Mouse (Mus musculus): ENCODE data around the gene Rasl12. TPM values are rescaled to one million over a fixed set of nuclear protein-coding genes. Genes with fewer than 3 reads are reported as not detected.

Gene Rasl12
- total and polyA plus RNA-seq, 3 experiments: 0.13 TPM; not detected in 2

DNA sequence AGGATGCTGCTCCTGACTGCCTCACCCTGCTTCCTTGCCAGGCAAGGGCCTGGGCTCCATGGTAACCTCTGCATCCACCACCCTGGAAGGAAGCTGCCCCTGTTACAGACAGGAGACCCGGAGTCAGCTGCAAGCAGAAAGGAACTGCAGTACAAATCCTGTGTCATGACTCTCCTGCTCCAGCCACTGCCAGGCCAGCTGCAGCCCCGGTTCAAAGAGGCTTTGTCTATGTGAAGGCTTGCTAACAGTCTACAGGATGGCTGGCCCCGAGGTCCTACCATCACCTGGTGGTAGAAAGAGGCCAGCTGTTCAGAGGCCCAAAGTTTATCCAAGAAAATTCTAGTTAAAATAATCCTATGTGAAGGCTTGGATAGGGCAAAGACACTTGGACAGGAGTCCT lies 13.0 kb downstream of the Rasl12 start:
- H3K4me3 ChIP-seq (replicated peaks in 1 of 3; ENCODE audit: low read depth in 2 of 3, low read length in 2 of 3, poor library complexity in 1 of 3): no peak overlapping the region
- H3K9me3 ChIP-seq (replicated peaks; ENCODE audit: low read length): no peaks in the 10 kb centered on the region
- dilution Hi-C loops (cut with MboI; ENCODE audit: extremely low pct_ligation_motif_present, extremely low pct_unique_long_range_greater_than_20kb, low sequenced_read_pairs): no loop called here
- no peak for DNase-seq (ENCODE audit: extremely low read depth)
- no peak overlapping the region for H3K4me2 ChIP-seq (ENCODE audit: insufficient read depth, low read depth, poor library complexity, severe bottlenecking)
- no peak for TF ChIP-seq ZKSCAN1 (IDR thresholded peaks at IDR 0.05; ENCODE audit: borderline replicate concordance, low read depth, low read length)
- TF ChIP-seq USF2 (conservative IDR thresholded peaks at IDR 0.05; ENCODE audit: low read depth, low read length): no peak
- TF ChIP-seq MAFK (IDR thresholded peaks at IDR 0.05; ENCODE audit: insufficient replicate concordance, low read length): no peak
- no peak for TF ChIP-seq ZC3H11A (IDR thresholded peaks at IDR 0.05; ENCODE audit: low read depth, low read length)
- TF ChIP-seq NELFE (IDR thresholded peaks at IDR 0.05; ENCODE audit: low read depth, low read length): no peak
- in situ Hi-C loops (cut with MboI; ENCODE audit: low pct_ligation_motif_present, low pct_unique_long_range_greater_than_20kb, low sequenced_read_pairs): no loop called here
- H3K4me1 ChIP-seq (ENCODE audit: control insufficient read depth in 1 of 2, insufficient read depth in 2 of 2): no peaks in the 10 kb centered on the region; a peak in 1 of 4 replicates
- peaks cover 3% of the 10 kb centered on the region for H3K27me3 ChIP-seq (replicated peaks)
- H3K36me3 ChIP-seq (replicated peaks in 1 of 2; ENCODE audit: control insufficient read depth in 1 of 2, insufficient read depth in 1 of 2, low read length in 1 of 2): no peaks in the 10 kb centered on the region
- no peak overlapping the region for H3K9ac ChIP-seq (ENCODE audit: insufficient read depth, low read depth)
- H3K27ac ChIP-seq (ENCODE audit: insufficient read depth, low read depth): no peak overlapping the region
- no peaks in the 10 kb centered on the region for H3K79me2 ChIP-seq (replicated peaks; ENCODE audit: control insufficient read depth, extremely low read depth, insufficient read depth, poor library complexity, severe bottlenecking)

DNA sequence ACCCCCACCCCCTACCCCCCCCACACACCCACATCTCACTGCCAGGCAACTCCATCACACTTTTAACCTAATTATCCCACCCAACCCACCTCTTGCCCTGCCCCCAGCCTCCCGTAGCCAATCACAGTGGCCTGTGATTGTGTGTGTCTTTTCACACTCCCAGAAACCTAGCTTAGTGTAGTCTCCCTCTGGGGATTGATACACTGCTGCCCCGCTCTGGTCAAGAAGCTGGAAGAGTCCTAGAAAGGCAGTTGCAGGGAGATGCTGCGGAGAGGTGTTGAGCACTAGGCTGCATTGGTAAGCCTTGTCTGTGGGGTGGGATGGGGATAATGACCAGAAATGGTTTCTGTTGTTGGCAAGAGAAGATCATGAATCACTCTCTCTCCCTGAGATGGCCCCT lies 19.4 kb downstream of the Rasl12 start:
- H3K4me2 ChIP-seq (ENCODE audit: insufficient read depth, low read depth, poor library complexity, severe bottlenecking): no peak overlapping the region
- H3K4me3 ChIP-seq (replicated peaks in 1 of 3; ENCODE audit: low read depth in 2 of 3, low read length in 2 of 3, poor library complexity in 1 of 3): no peak overlapping the region
- peaks cover 2% of the 10 kb centered on the region for H3K27me3 ChIP-seq (replicated peaks)
- H3K9me3 ChIP-seq (replicated peaks; ENCODE audit: low read length): no peaks in the 10 kb centered on the region
- H3K36me3 ChIP-seq (replicated peaks in 1 of 2; ENCODE audit: control insufficient read depth in 1 of 2, insufficient read depth in 1 of 2, low read length in 1 of 2): no peaks in the 10 kb centered on the region
- no peak overlapping the region for H3K9ac ChIP-seq (ENCODE audit: insufficient read depth, low read depth)
- H3K27ac ChIP-seq (ENCODE audit: insufficient read depth, low read depth): no peak overlapping the region
- TF ChIP-seq UBTF (IDR thresholded peaks at IDR 0.05; ENCODE audit: low read depth, low read length) (no peak), CTCF (conservative IDR thresholded peaks at IDR 0.05 in 1 of 2, IDR thresholded peaks at IDR 0.05 in 1 of 2; ENCODE audit: low read depth in 2 of 2, low read length in 2 of 2) (0 out of 4 replicates have a peak, but pooled peaks of 1 of the 2 experiments have one; percentile 8)
- no peaks in the 10 kb centered on the region for H3K79me2 ChIP-seq (replicated peaks; ENCODE audit: control insufficient read depth, extremely low read depth, insufficient read depth, poor library complexity, severe bottlenecking)
- no peak for DNase-seq (ENCODE audit: extremely low read depth)
- H3K4me1 ChIP-seq (ENCODE audit: control insufficient read depth in 1 of 2, insufficient read depth in 2 of 2): no peaks in the 10 kb centered on the region; a peak in 1 of 4 replicates
- in situ Hi-C loops (cut with MboI; ENCODE audit: low pct_ligation_motif_present, low pct_unique_long_range_greater_than_20kb, low sequenced_read_pairs): no loop called here
- dilution Hi-C loops (cut with MboI; ENCODE audit: extremely low pct_ligation_motif_present, extremely low pct_unique_long_range_greater_than_20kb, low sequenced_read_pairs): no loop called here

GRCm38 (mm10) chr9:65419633-65420032 lies 21.3 kb downstream of the Rasl12 start:
- TF ChIP-seq ZKSCAN1 (IDR thresholded peaks at IDR 0.05; ENCODE audit: borderline replicate concordance, low read depth, low read length) (no peak), JUND (conservative IDR thresholded peaks at IDR 0.05; ENCODE audit: low read depth, low read length) (no peak), POLR2AphosphoS2 (IDR thresholded peaks at IDR 0.05; ENCODE audit: low read depth, low read length) (no peak), POLR2A (IDR thresholded peaks at IDR 0.05; ENCODE audit: low read depth, low read length) (no peak), KAT2A (IDR thresholded peaks at IDR 0.05; ENCODE audit: insufficient replicate concordance, low read length) (no peak), EP300 (IDR thresholded peaks at IDR 0.05; ENCODE audit: low read length) (no peak), PAX5 (IDR thresholded peaks at IDR 0.05; ENCODE audit: low read length) (no peak), CTCF (conservative IDR thresholded peaks at IDR 0.05 in 1 of 2, IDR thresholded peaks at IDR 0.05 in 1 of 2; ENCODE audit: low read depth in 2 of 2, low read length in 2 of 2) (peak in 1 of 2 experiments; percentile 50; a peak in 2 of 4 replicates), MXI1 (IDR thresholded peaks at IDR 0.05; ENCODE audit: low read depth, low read length) (no peak), ZC3H11A (IDR thresholded peaks at IDR 0.05; ENCODE audit: low read depth, low read length) (no peak), ETS1 (conservative IDR thresholded peaks at IDR 0.05; ENCODE audit: low read depth, low read length) (no peak), MAX (IDR thresholded peaks at IDR 0.05; ENCODE audit: low read length) (no peak), RAD21 (IDR thresholded peaks at IDR 0.05; ENCODE audit: low read depth, low read length) (peak; percentile 38), JUN (IDR thresholded peaks at IDR 0.05; ENCODE audit: insufficient read depth, low read depth, low read length) (no peak), BHLHE40 (IDR thresholded peaks at IDR 0.05; ENCODE audit: low read depth, low read length) (no peak)
- H3K9me3 ChIP-seq (replicated peaks; ENCODE audit: low read length): no peaks in the 10 kb centered on the region
- dilution Hi-C loops (cut with MboI; ENCODE audit: extremely low pct_ligation_motif_present, extremely low pct_unique_long_range_greater_than_20kb, low sequenced_read_pairs) (no loop called here), in situ Hi-C loops (cut with MboI; ENCODE audit: low pct_ligation_motif_present, low pct_unique_long_range_greater_than_20kb, low sequenced_read_pairs) (loop anchor here (10.0 kb wide), 1 partner anchor 195 kb away; no protein-coding TSS in a partner anchor)
- no peak overlapping the region for H3K27ac ChIP-seq (ENCODE audit: insufficient read depth, low read depth)
- H3K27me3 ChIP-seq (replicated peaks): no peaks in the 10 kb centered on the region
- H3K36me3 ChIP-seq (replicated peaks in 1 of 2; ENCODE audit: control insufficient read depth in 1 of 2, insufficient read depth in 1 of 2, low read length in 1 of 2): no peaks in the 10 kb centered on the region
- peaks cover 0 to 5% of the 10 kb centered on the region in 2 experiments; a peak in 2 of 4 replicates for H3K4me1 ChIP-seq (ENCODE audit: control insufficient read depth in 1 of 2, insufficient read depth in 2 of 2)
- H3K79me2 ChIP-seq (replicated peaks; ENCODE audit: control insufficient read depth, extremely low read depth, insufficient read depth, poor library complexity, severe bottlenecking): no peaks in the 10 kb centered on the region
- no peak overlapping the region for H3K9ac ChIP-seq (ENCODE audit: insufficient read depth, low read depth)
- no peak for DNase-seq (ENCODE audit: extremely low read depth)
- H3K4me2 ChIP-seq (ENCODE audit: insufficient read depth, low read depth, poor library complexity, severe bottlenecking): no peak overlapping the region
- no peak overlapping the region for H3K4me3 ChIP-seq (replicated peaks in 1 of 3; ENCODE audit: low read depth in 2 of 3, low read length in 2 of 3, poor library complexity in 1 of 3)

Measured in CH12.LX (cell line).